Mouse (Mus musculus) liver, adult 2 months (tissue): ENCODE data around the gene Gm10300. TPM values are rescaled to one million over a fixed set of nuclear protein-coding genes. Genes with fewer than 3 reads are reported as not detected.

ENCODE experiments used
- DNase-seq: peaks from one replicate; pipeline ENCODE4 v3.0.0-alpha.2; 2011; ENCODE audit warnings: low read depth, low spot score; ENCODE audit errors: extremely low read depth
- H3K27ac ChIP-seq: fragments of 200-500 bp; replicated peaks from 2 replicates; pipeline ENCODE4 v1.5.1; 2012; ENCODE audit warnings: low read depth, mild to moderate bottlenecking, control low read depth, inconsistent platforms, low read length; ENCODE audit not compliant: insufficient read depth
- H3K27me3 ChIP-seq: fragments of 200-500 bp; 2 replicates; pipeline ENCODE4 v1.6.1; 2012; ENCODE audit warnings: mild to moderate bottlenecking, moderate library complexity, low read length, inconsistent platforms; ENCODE audit not compliant: control insufficient read depth, insufficient read depth
- H3K36me3 ChIP-seq: fragments of 200-500 bp; 2 replicates; pipeline ENCODE4 v1.6.1; 2012; ENCODE audit warnings: low read length, inconsistent platforms; ENCODE audit not compliant: control insufficient read depth, insufficient read depth
- H3K4me1 ChIP-seq: fragments of 200-500 bp; 2 replicates; pipeline ENCODE4 v1.6.1; 2011; ENCODE audit warnings: low read length; ENCODE audit not compliant: control insufficient read depth, insufficient read depth
- H3K4me3 ChIP-seq: fragments of 200-500 bp; 2 replicates; pipeline ENCODE4 v1.5.1; 2011; ENCODE audit warnings: low read depth, mild to moderate bottlenecking, control low read depth, low read length, moderate library complexity; ENCODE audit not compliant: insufficient read depth
- H3K79me2 ChIP-seq: fragments of 200-500 bp; 2 replicates; pipeline ENCODE4 v1.6.1; 2012; ENCODE audit warnings: inconsistent platforms, mild to moderate bottlenecking, low read length, moderate library complexity; ENCODE audit not compliant: control insufficient read depth, insufficient read depth
- H3K9ac ChIP-seq: fragments of 200-500 bp; 2 replicates; pipeline ENCODE4 v1.6.1; 2012; ENCODE audit warnings: low read depth, mild to moderate bottlenecking, control low read depth, inconsistent platforms, low read length
- CTCF ChIP-seq: fragments of 200-500 bp; IDR thresholded peaks from 2 replicates; pipeline ENCODE4 v1.5.1; 2011; ENCODE audit warnings: low read depth, low read length, control low read depth
- POLR2A ChIP-seq: fragments of 200-500 bp; IDR thresholded peaks from 2 replicates; pipeline ENCODE4 v1.6.1; 2011; ENCODE audit warnings: low read length, control low read depth; ENCODE audit not compliant: insufficient read depth; ENCODE audit errors: extremely low read depth
- WGBS: fragments of 180-500 bp; shearing (Covaris S2); methylation state at CpG from one replicate; pipeline ENCODE4 v1.1.7; 2018; 5-methylcytosine and 5-hydroxymethylcytosine counted together
- polyA plus RNA-seq: library from polyadenylated mRNA; depleted of rRNA; stranded (reverse); fragments of >200 nt; gene quantifications from 2 replicates; pipeline ENCODE4 v1.2.3, GENCODE M21; 2012
- total RNA-seq: library from RNA; depleted of rRNA; stranded (reverse); fragments of >200 nt; gene quantifications from 2 replicates; pipeline ENCODE4 v1.2.3, GENCODE M21; 2014

Gm10300 gene
- total and polyA plus RNA-seq, 2 experiments = 0.09 to 0.13 TPM

DNA sequence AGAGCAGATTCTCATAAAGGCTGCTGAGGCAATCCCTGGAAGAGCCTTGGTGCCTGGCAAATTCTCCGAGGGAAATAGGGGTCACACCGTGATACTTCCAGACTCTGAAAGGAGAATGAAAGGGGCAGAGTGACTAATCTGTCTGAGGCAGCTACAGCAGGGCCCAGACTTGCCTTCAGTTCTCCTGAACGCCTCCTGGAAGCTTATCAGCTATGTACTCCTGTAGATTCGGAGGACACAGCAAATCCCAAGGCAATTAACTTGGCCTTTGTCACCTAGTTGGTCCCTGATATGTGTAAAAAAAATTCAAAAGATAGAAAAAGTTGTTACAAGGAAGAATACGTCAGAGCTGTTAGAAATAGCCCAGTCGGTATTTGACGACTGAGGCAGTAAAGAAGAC is 20.5 kb downstream of the Gm10300 start:
- WGBS = 79% methylated on average over 7 of the region's 7 CpGs
- Histone ChIP-seq H3K27ac (no peak overlapping the region), H3K9ac (no peak overlapping the region), H3K79me2 (no peaks in the 10 kb centered on the region), H3K27me3 (no peaks in the 10 kb centered on the region), H3K36me3 (no peaks in the 10 kb centered on the region), H3K4me1 (no peaks in the 10 kb centered on the region), H3K4me3 (no peak overlapping the region)
- TF ChIP-seq CTCF (no peak), POLR2A (no peak)
- DNase-seq = no peak

- DNase-seq = no peak
- H3K36me3 ChIP-seq = no peaks in the 10 kb centered on the region
- H3K79me2 ChIP-seq = no peaks in the 10 kb centered on the region
- no peak overlapping the region for H3K27ac ChIP-seq
- no peak overlapping the region for H3K9ac ChIP-seq
- 90% methylated on average over 5 of the region's 5 CpGs for whole genome bisulfite sequencing
- no peak overlapping the region for H3K4me3 ChIP-seq
- TF ChIP-seq CTCF = no peak
- no peak for TF ChIP-seq POLR2A
- H3K4me1 ChIP-seq = no peaks in the 10 kb centered on the region
- no peaks in the 10 kb centered on the region for H3K27me3 ChIP-seq
These were observed 25.1 kb downstream of the Gm10300 start for GRCm38 (mm10) chr4:132099548-132099947.

- Histone ChIP-seq H3K27ac (no peak overlapping the region), H3K79me2 (no peaks in the 10 kb centered on the region), H3K4me1 (no peaks in the 10 kb centered on the region), H3K36me3 (no peaks in the 10 kb centered on the region), H3K4me3 (no peak overlapping the region), H3K9ac (no peak overlapping the region), H3K27me3 (no peaks in the 10 kb centered on the region)
- DNase-seq = peak; percentile 13
- no peak for TF ChIP-seq POLR2A
- TF ChIP-seq CTCF = peak; percentile 37
- WGBS = 46% methylated on average over 3 of the region's 3 CpGs
These were observed 26.7 kb downstream of the Gm10300 start for GRCm38 (mm10) chr4:132101152-132101551.

- no peak overlapping the region for H3K27ac ChIP-seq
- TF ChIP-seq POLR2A (no peak), CTCF (no peak)
- H3K79me2 ChIP-seq = no peaks in the 10 kb centered on the region
- no peak for DNase-seq
- no peak overlapping the region for H3K9ac ChIP-seq
- no peaks in the 10 kb centered on the region for H3K4me1 ChIP-seq
- no peak overlapping the region for H3K4me3 ChIP-seq
- WGBS = 89% methylated on average over 7 of the region's 7 CpGs
- H3K27me3 ChIP-seq = peaks cover 4% of the 10 kb centered on the region; the same call in 1 of the 2 replicates
- no peaks in the 10 kb centered on the region for H3K36me3 ChIP-seq
These were observed 33.7 kb downstream of the Gm10300 start for GRCm38 (mm10) chr4:132108221-132108620.

DNA sequence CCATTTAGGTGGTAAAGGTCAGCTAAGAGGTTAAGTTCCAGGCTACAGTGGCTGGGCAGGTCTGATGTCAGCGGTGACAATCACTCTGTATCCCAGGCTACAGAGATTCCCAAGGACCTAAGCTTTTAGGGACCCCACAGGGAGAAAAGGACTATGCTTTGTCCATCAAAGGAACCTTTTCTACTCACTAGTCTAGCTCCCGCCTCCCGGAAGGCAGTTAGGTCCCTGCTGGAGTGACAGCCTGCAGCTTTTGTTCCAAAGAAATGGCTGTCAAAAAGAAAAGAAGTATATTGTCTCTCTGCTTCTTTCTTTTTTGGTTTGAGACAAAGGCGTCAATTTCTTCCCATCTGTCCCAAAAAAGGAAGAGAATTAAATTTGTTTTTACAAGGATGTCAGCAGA is 36.7 kb downstream of the Gm10300 start:
- Histone ChIP-seq H3K4me1 (no peaks in the 10 kb centered on the region), H3K4me3 (no peak overlapping the region), H3K9ac (no peak overlapping the region), H3K27me3 (peaks cover 5% of the 10 kb centered on the region; the same call in 1 of the 2 replicates), H3K36me3 (no peaks in the 10 kb centered on the region), H3K79me2 (no peaks in the 10 kb centered on the region), H3K27ac (no peak overlapping the region)
- TF ChIP-seq POLR2A (no peak), CTCF (no peak)
- 81% methylated on average over 4 of the region's 4 CpGs for WGBS
- DNase-seq = no peak

DNA sequence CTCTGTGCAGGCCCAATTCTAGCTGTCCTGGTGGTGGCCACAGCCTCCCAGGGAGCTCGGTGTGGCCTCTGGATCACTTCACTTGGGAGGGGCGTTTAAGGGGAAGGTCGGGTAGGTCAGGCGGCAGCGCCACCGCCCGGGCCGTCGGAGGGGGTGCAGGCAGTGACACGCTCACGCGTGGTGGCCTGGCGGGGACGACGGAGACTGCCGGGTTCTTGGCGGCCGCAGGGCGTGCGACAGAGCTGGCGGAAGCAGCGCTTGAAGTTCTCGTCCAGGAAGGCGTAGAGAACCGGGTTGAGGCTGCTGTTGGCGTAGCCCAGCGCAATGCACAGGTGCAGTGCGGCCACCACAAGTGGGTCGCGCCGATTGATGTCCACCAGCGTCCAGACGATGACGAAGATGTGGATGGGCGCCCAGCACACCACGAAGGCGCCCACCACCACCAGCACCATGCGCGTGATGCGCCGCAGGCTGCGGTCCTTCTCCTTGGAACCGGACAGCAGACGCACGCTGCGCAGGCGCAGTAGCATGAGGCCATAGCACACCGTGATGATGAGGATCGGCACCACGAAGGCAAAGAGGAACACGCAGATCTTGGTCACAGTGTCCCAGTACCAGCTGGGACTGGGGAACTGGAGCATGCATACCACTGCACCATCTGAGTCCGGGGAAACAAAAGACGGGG is 39.1 kb downstream of the Gm10300 start:
- DNase-seq = no peak
- Histone ChIP-seq H3K9ac (no peak overlapping the region), H3K4me3 (peak overlapping the region; percentile 25; the same call in 1 of the 2 replicates), H3K27me3 (peaks cover 5% of the 10 kb centered on the region; the same call in 1 of the 2 replicates), H3K79me2 (no peaks in the 10 kb centered on the region), H3K36me3 (no peaks in the 10 kb centered on the region), H3K4me1 (no peaks in the 10 kb centered on the region), H3K27ac (no peak overlapping the region)
- TF ChIP-seq CTCF = no peak
- TF ChIP-seq POLR2A = no peak
- WGBS = 34% methylated on average over 53 of the region's 53 CpGs
